Mouse (Mus musculus) midbrain, embryonic 11.5 days (tissue): ENCODE results near the gene Lhb. TPM values are rescaled to one million over a fixed set of nuclear protein-coding genes. Genes with fewer than 3 reads are reported as not detected.
"Not testable (repeated sequence)": the region's sequence is repeated elsewhere in the genome, so short reads cannot be mapped to it uniquely, and the experiment has no call there.

Experiments used
- ATAC-seq: fragments of 200-750 bp; cut with Nextera tagmentation; 2 replicates; pipeline ENCODE4 v1.8.0; 2017; ENCODE audit warnings: moderate TSS enrichment, moderate library complexity; ENCODE audit not compliant: low FRiP score
- DNase-seq: peaks from one replicate; pipeline ENCODE4 v3.0.0; 2015; ENCODE audit warnings: low spot score; ENCODE audit errors: missing footprints
- H3K27ac ChIP-seq: fragments of 300-500 bp; sonication (generic); 2 replicates; pipeline ENCODE4 v1.5.1; 2014; ENCODE audit warnings: low read depth, low read length
- H3K27me3 ChIP-seq: fragments of 300-500 bp; sonication (generic); 2 replicates; pipeline ENCODE4 v1.6.1; 2014; ENCODE audit warnings: mild to moderate bottlenecking, low read length, moderate library complexity, mixed read lengths; ENCODE audit not compliant: control insufficient read depth, insufficient read depth
- H3K36me3 ChIP-seq: fragments of 300-500 bp; sonication (generic); 2 replicates; pipeline ENCODE4 v1.6.1; 2014; ENCODE audit warnings: mild to moderate bottlenecking, low read length, moderate library complexity, mixed read lengths; ENCODE audit not compliant: control insufficient read depth, insufficient read depth
- H3K4me1 ChIP-seq: fragments of 300-500 bp; sonication (generic); 2 replicates; pipeline ENCODE4 v1.6.1; 2014; ENCODE audit warnings: low read length; ENCODE audit not compliant: control insufficient read depth, insufficient read depth
- H3K4me2 ChIP-seq: fragments of 300-500 bp; sonication (generic); 2 replicates; pipeline ENCODE4 v1.6.1; 2014; ENCODE audit warnings: mild to moderate bottlenecking, moderate library complexity
- H3K4me3 ChIP-seq: fragments of 300-500 bp; sonication (generic); 2 replicates; pipeline ENCODE4 v1.5.1; 2014; ENCODE audit warnings: low read depth, low read length
- H3K9ac ChIP-seq: fragments of 300-500 bp; sonication (generic); 2 replicates; pipeline ENCODE4 v1.6.1; 2014; ENCODE audit warnings: low read length
- H3K9me3 ChIP-seq: fragments of 300-500 bp; sonication (generic); 2 replicates; pipeline ENCODE4 v1.6.1; 2016; ENCODE audit warnings: low read length; ENCODE audit not compliant: control insufficient read depth
- WGBS: fragments of 180-500 bp; shearing (Covaris S2); extraction: QIAGEN DNeasy Blood & Tissue Kit; methylation state at CpG from one replicate; pipeline ENCODE4 v1.1.7; 2014; 5-methylcytosine and 5-hydroxymethylcytosine counted together
- polyA plus RNA-seq: library from polyadenylated mRNA; unstranded; fragments of >200 nt; fragmentation: Nextera tagmentation; extraction: Ambion mirVana; gene quantifications from 2 replicates; pipeline ENCODE4 v1.2.1, GENCODE M21; 2014

Gene Lhb
- polyA plus RNA-seq, 1 experiment from 2014 or later, result not detected

GRCm38 (mm10) chr7:45458748-45459563 lies 38.3 kb downstream of the Lhb start:
- Histone ChIP-seq H3K4me2 (peak overlapping the region; percentile 96), H3K27me3 (no peaks in the 10 kb centered on the region), H3K9me3 (no peaks in the 10 kb centered on the region), H3K36me3 (peaks cover 21% of the 10 kb centered on the region), H3K27ac (peak overlapping the region; percentile 82), H3K9ac (peak overlapping the region; percentile 83), H3K4me3 (peak overlapping the region; percentile 87), H3K4me1 (peaks cover 23% of the 10 kb centered on the region)
- ATAC-seq (peak; percentile 73), DNase-seq (peak; percentile 99)
- WGBS, result 1% methylated on average over 43 of the region's 43 CpGs

- WGBS, result under 1% methylated on average over 23 of the region's 37 CpGs
- peaks cover 18% of the 10 kb centered on the region for H3K36me3 ChIP-seq
- peaks cover 23% of the 10 kb centered on the region for H3K4me1 ChIP-seq
These were observed 39.0 kb downstream of the Lhb start, which contains the start of gene Ftl1 for GRCm38 (mm10) chr7:45459564-45460140. Gene Ftl1, minus strand, starts transcription at chr7:45459884.

DNA sequence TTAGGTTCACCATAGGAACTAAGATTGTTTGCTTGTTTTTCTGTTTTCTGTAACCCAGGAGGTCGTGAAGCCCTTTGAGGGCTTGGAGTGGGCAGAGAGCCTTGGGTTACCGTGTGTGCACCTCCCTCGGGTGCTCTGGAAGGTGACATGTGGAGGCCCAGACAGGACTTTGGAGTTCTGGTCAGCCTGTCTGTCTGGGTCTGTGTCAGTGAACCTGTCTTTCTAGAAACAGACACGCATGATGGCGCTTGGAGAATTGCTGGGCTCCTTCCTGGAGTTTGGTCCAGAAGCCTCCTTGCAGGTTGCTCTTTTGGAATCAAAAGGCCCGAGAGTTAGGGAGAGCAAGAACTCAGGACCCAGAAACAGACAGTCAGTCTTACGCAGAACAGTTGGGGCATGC lies 39.8 kb downstream of the Lhb start:
- peak overlapping the region; percentile 39 for H3K9ac ChIP-seq
- peaks cover 20% of the 10 kb centered on the region for H3K36me3 ChIP-seq
- DNase-seq (peak; percentile 90), ATAC-seq (no peak)
- 77% methylated on average over 7 of the region's 7 CpGs for WGBS
- H3K27me3 ChIP-seq, result no peaks in the 10 kb centered on the region
- H3K27ac ChIP-seq, result peak overlapping the region; percentile 60
- peaks cover 25% of the 10 kb centered on the region for H3K4me1 ChIP-seq
- H3K4me3 ChIP-seq, result no peak overlapping the region; the same call in 1 of the 2 replicates
- H3K4me2 ChIP-seq, result peak overlapping the region; percentile 37
- no peaks in the 10 kb centered on the region for H3K9me3 ChIP-seq

More at GRCm38 (mm10) chr7:45459564-45460140, 39.0 kb downstream of the Lhb start, which contains the start of gene Ftl1:
- H3K9me3 ChIP-seq, H3K27me3 ChIP-seq: not testable (repeated sequence)
- Histone ChIP-seq H3K4me2 (peak within 1 kb of the TSS; percentile 96), H3K27ac (peak within 1 kb of the TSS; percentile 82), H3K9ac (peak within 1 kb of the TSS; percentile 83), H3K4me3 (peak within 1 kb of the TSS; percentile 87)
- DNase-seq, result peak; percentile 99
- peak; percentile 98 for ATAC-seq

- Histone ChIP-seq H3K4me3 (no peak overlapping the region), H3K27ac (peak overlapping the region; percentile 60), H3K9ac (no peak overlapping the region), H3K36me3 (peaks cover 20% of the 10 kb centered on the region), H3K4me1 (peaks cover 30% of the 10 kb centered on the region), H3K27me3 (no peaks in the 10 kb centered on the region), H3K9me3 (no peaks in the 10 kb centered on the region), H3K4me2 (peak overlapping the region; percentile 37; the same call in 1 of the 2 replicates)
- WGBS, result 42% methylated on average over 13 of the region's 13 CpGs
- DNase-seq, result peak; percentile 90
- no peak for ATAC-seq
These were observed 40.3 kb downstream of the Lhb start for GRCm38 (mm10) chr7:45460860-45461314.

DNA sequence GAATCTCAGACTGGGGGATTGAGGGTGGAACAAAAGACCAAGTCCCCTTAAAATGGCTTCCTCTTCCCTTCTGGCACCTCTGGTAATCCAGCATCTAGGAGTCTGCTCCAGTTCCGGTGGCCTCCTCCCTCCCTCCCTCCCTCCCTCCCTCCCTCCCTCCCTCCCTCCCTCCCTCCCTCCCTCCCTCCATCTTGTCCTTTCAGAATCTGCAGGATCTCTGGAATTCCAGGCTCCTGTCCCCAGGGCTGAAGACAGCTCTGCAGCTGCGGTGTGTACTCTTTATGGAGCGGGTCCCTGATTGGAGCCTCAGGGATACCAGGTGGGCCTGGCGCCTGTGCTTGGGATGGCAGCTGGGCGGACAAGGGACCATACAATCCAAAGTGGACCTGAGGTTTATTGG lies 40.7 kb downstream of the Lhb start:
- WGBS, result 65% methylated on average over 5 of the region's 5 CpGs
- DNase-seq, result no peak
- H3K27me3 ChIP-seq, result no peaks in the 10 kb centered on the region
- peak overlapping the region; percentile 60 for H3K27ac ChIP-seq
- H3K4me1 ChIP-seq, result peaks cover 34% of the 10 kb centered on the region
- no peak overlapping the region for H3K4me2 ChIP-seq
- ATAC-seq, result no peak
- H3K4me3 ChIP-seq, result no peak overlapping the region
- peaks cover 20% of the 10 kb centered on the region for H3K36me3 ChIP-seq
- no peaks in the 10 kb centered on the region for H3K9me3 ChIP-seq
- no peak overlapping the region for H3K9ac ChIP-seq

- no peak for DNase-seq
- H3K27ac ChIP-seq, result peak overlapping the region; percentile 20; the same call in 1 of the 2 replicates
- H3K4me1 ChIP-seq, result peaks cover 34% of the 10 kb centered on the region
- no peaks in the 10 kb centered on the region for H3K27me3 ChIP-seq
- WGBS, result 91% methylated on average over 4 of the region's 4 CpGs
- H3K9ac ChIP-seq, result no peak overlapping the region
- no peak overlapping the region for H3K4me3 ChIP-seq
- peaks cover 17% of the 10 kb centered on the region for H3K36me3 ChIP-seq
- H3K4me2 ChIP-seq, result no peak overlapping the region
- no peak for ATAC-seq
- no peaks in the 10 kb centered on the region for H3K9me3 ChIP-seq
These were observed 41.2 kb downstream of the Lhb start for GRCm38 (mm10) chr7:45461781-45462180.

- Histone ChIP-seq H3K36me3 (peaks cover 15% of the 10 kb centered on the region), H3K4me3 (no peak overlapping the region), H3K27me3 (no peaks in the 10 kb centered on the region), H3K9ac (no peak overlapping the region), H3K27ac (no peak overlapping the region), H3K4me1 (peaks cover 31% of the 10 kb centered on the region), H3K9me3 (no peaks in the 10 kb centered on the region), H3K4me2 (no peak overlapping the region)
- no peak for ATAC-seq
- 91% methylated on average over 4 of the region's 4 CpGs for WGBS
- DNase-seq, result no peak
These were observed 41.7 kb downstream of the Lhb start for GRCm38 (mm10) chr7:45462325-45462724.

DNA sequence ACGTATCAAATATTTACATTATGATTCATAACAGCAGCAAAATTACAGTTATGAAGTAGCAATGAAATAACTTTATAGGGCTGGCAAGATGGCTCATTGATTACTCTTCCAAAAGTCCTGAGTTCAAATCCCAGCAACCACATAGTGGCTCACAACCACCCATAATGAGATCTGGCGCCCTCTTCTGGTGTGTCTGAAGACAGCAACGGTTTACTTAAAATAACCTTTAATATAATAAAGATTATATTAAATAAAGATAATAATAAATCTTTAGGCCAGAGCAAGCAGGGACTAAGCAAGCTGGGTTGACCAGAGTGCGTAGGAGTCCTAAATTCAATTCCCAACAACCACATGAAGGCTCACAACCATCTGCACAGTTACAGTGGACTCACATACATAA lies 42.2 kb downstream of the Lhb start:
- WGBS, result 79% methylated on average over 4 of the region's 4 CpGs
- H3K27ac ChIP-seq, DNase-seq, H3K4me2 ChIP-seq, H3K27me3 ChIP-seq, H3K4me3 ChIP-seq, H3K9me3 ChIP-seq, H3K9ac ChIP-seq, ATAC-seq: not testable (repeated sequence)
- Histone ChIP-seq H3K36me3 (peaks cover 11% of the 10 kb centered on the region; the same call in 1 of the 2 replicates), H3K4me1 (peaks cover 26% of the 10 kb centered on the region)
